Mouse (Mus musculus): ENCODE results near the gene Tspan14. TPM values are rescaled to one million over a fixed set of nuclear protein-coding genes. Genes with fewer than 3 reads are reported as not detected.

Tspan14 gene
- total RNA-seq, 1 experiment from 2014 or later, result 31.1 TPM

GRCm38 (mm10) chr14:40873961-40874360, 92.6 kb downstream of the Tspan14 start:
- DNase-seq, result no peak

DNA sequence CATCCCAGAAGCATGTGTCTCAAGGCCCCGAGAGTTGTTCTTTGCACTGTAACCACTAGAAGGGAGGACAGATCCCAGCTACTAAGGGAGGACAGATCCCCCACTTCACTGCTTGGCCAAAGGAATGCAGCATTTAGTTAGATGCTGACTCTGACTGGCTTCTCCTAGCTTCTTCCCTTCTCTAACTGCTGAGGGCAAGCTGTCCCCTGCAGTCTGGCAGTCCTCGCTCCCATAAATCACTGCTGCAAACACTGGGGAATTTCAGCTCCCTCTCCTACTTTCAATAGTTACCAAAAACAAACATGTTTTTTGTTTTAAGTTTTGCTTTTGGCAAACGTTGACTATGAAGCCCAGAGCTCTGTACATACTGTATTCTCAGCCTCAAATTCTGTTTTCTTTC, 96.0 kb downstream of the Tspan14 start:
- DNase-seq, result no peak

GRCm38 (mm10) chr14:40864811-40865514, 101.6 kb downstream of the Tspan14 start:
- no peak for DNase-seq

DNA sequence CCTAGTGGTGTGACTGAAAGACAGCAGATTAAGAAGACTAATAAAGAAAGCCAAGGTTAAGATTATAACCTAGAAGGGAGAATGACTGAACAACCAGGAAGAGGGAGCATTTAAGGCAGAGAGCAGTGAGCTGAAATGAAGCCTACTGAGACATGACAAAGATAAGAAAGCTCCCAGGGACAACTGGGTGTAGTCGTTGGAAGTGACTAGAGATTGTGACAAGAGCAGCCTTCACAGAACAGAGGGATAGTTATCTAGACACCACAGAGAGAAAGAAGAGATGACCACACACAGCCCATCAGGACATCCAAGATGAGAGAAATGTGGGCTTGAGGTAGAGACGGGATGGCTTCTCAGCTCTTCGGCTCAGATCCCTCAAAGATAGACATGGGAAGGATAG, 102.9 kb downstream of the Tspan14 start:
- no peak for DNase-seq

GRCm38 (mm10) chr14:40863022-40863421, 103.6 kb downstream of the Tspan14 start:
- DNase-seq, result no peak

Other genes starting within 250 kb of the Tspan14 start
- gene Sh2d4b, start 73.5 kb downstream of the Tspan14 start, total RNA-seq (2021), result 1.4 and 1.5 TPM in 2 replicates
- 58.3 and 81.5 TPM in 2 replicates for gene Fam213a, start 47.0 kb upstream of the Tspan14 start, total RNA-seq (2021)
- 0.94 TPM in 1 of 2 replicates, not detected in the other for gene Dydc2, start 102.4 kb upstream of the Tspan14 start, total RNA-seq (2021)
- gene Dydc1, start 106.1 kb upstream of the Tspan14 start, total RNA-seq (2021), result not detected in 2 replicates
- 14.0 TPM in 1 of 2 replicates, not detected in the other for gene Mat1a, start 138.2 kb upstream of the Tspan14 start, total RNA-seq (2021)
- 0.79 TPM in 1 of 2 replicates, not detected in the other for gene Sftpa1, start 165.0 kb upstream of the Tspan14 start, total RNA-seq (2021)
- gene Mbl1, start 184.7 kb upstream of the Tspan14 start, total RNA-seq (2021), result 1.1 TPM in 1 of 2 replicates, not detected in the other
- gene Sftpd, start 218.3 kb upstream of the Tspan14 start, total RNA-seq (2021), result not detected in 2 replicates